8 mouse cellular contexts compared by ENCODE assay signal in genomic region chr12:81859351-81860307, GRCm38 (mm10). TPM values are rescaled to one million over a fixed set of nuclear protein-coding genes. Genes with fewer than 3 reads are reported as not detected.
DNase-seq lines count a peak whose midpoint lies in the region; ATAC-seq and TF ChIP-seq lines count a peak whose summit lies in the region.

Gene Pcnx, plus strand, starts transcription at chr12:81860023.

- intact Hi-C loops in heart, postnatal 25 days (cut with DNase I) = loop anchor here (1.0 to 2.0 kb wide), 2 partner anchors 56 to 63 kb away; no protein-coding TSS in a partner anchor

- H3K9me3 ChIP-seq in E14TG2a.4 (ENCODE audit: low read length) = no peaks in the 10 kb centered on the region
- H3K9me3 ChIP-seq in forebrain, embryonic 15.5 days = no peaks in the 10 kb centered on the region
- H3K9me3 ChIP-seq in lung, embryonic 15.5 days = no peaks in the 10 kb centered on the region

- no peaks in the 10 kb centered on the region for H3K36me3 ChIP-seq in E14TG2a.4 (ENCODE audit: insufficient read depth, low read length)
- H3K36me3 ChIP-seq in forebrain, embryonic 15.5 days = no peaks in the 10 kb centered on the region
- H3K36me3 ChIP-seq in lung, embryonic 15.5 days = no peaks in the 10 kb centered on the region

- peaks cover 61% of the 10 kb centered on the region for H3K27me3 ChIP-seq in E14TG2a.4 (ENCODE audit: insufficient read depth, low read length)
- H3K27me3 ChIP-seq in forebrain, embryonic 15.5 days = no peaks in the 10 kb centered on the region
- no peaks in the 10 kb centered on the region for H3K27me3 ChIP-seq in lung, embryonic 15.5 days

- DNase-seq in c-Kit-positive CD71-positive TER-119-positive erythroid progenitor cells, embryonic 14.5 days (ENCODE audit: low spot score) = peak; percentile 40
- peak; percentile 83 for DNase-seq in heart, postnatal 25 days (ENCODE audit: low spot score)
- peak; percentile 83 to 90 for DNase-seq in layer of hippocampus, adult 2 months (ENCODE audit: low spot score in 2 of 2)
- peak; percentile 81 for DNase-seq in ovary, postnatal 14 days (ENCODE audit: low spot score)
- peak; percentile 85 to 95 for DNase-seq in thymus, postnatal 10 days (ENCODE audit: low spot score in 2 of 2)

- peak within 1 kb of the TSS; percentile 49 for H3K4me2 ChIP-seq in forebrain, embryonic 15.5 days (replicated peaks)
- peak within 1 kb of the TSS; percentile 56 for H3K4me2 ChIP-seq in lung, embryonic 15.5 days

- WGBS in forebrain, embryonic 15.5 days = 2% methylated on average over 43 of the region's 83 CpGs
- WGBS in lung, embryonic 15.5 days = 5% methylated on average over 49 of the region's 83 CpGs

- H3K4me3 ChIP-seq in E14TG2a.4 (replicated peaks; ENCODE audit: low read length) = peak within 1 kb of the TSS; percentile 94
- peak within 1 kb of the TSS; percentile 83 for H3K4me3 ChIP-seq in forebrain, embryonic 15.5 days
- peak within 1 kb of the TSS; percentile 96 for H3K4me3 ChIP-seq in layer of hippocampus, adult 2 months
- H3K4me3 ChIP-seq in lung, embryonic 15.5 days = peak within 1 kb of the TSS; percentile 89

- ATAC-seq in forebrain, embryonic 15.5 days (replicated peaks) = peak; percentile 89
- ATAC-seq in lung, embryonic 15.5 days (ENCODE audit: borderline replicate concordance, extremely low read depth, low FRiP score, low TSS enrichment) = peak; percentile 88

- no peak for TF ChIP-seq CTCF in E14TG2a.4 (conservative IDR thresholded peaks at IDR 0.05; ENCODE audit: low read length)
- TF ChIP-seq CTCF in layer of hippocampus, adult 2 months (conservative IDR thresholded peaks at IDR 0.05) = peak; percentile 67

- H3K4me1 ChIP-seq in E14TG2a.4 (replicated peaks; ENCODE audit: low read depth, low read length) = peaks cover 24% of the 10 kb centered on the region
- peaks cover 47% of the 10 kb centered on the region for H3K4me1 ChIP-seq in forebrain, embryonic 15.5 days
- H3K4me1 ChIP-seq in lung, embryonic 15.5 days = peaks cover 39% of the 10 kb centered on the region

- H3K9ac ChIP-seq in forebrain, embryonic 15.5 days (replicated peaks) = peak within 1 kb of the TSS; percentile 84
- peak within 1 kb of the TSS; percentile 89 for H3K9ac ChIP-seq in lung, embryonic 15.5 days

- H3K27ac ChIP-seq in forebrain, embryonic 15.5 days (replicated peaks) = peak within 1 kb of the TSS; percentile 94
- H3K27ac ChIP-seq in layer of hippocampus, adult 2 months = peak within 1 kb of the TSS; percentile 98
- H3K27ac ChIP-seq in lung, embryonic 15.5 days = peak within 1 kb of the TSS; percentile 84

RNA-seq across cellular contexts. Expression of gene Pcnx, which starts in this region (rescaled TPM):
- 12.6 and 14.2 TPM in 2 replicates for polyA plus RNA-seq in forebrain, embryonic 15.5 days (2015; fragmentation: Nextera tagmentation; extraction: Ambion mirVana)
- total RNA-seq in heart, postnatal 25 days (2021) = 10 to 100 TPM; 50.6 to 57.9 TPM
- 100 to 1,000 TPM; 110 to 112 TPM for total RNA-seq in layer of hippocampus, adult 2 months (2021)
- polyA plus RNA-seq in lung, embryonic 15.5 days (2015; fragmentation: Nextera tagmentation; extraction: Ambion mirVana) = 11.8 and 12.0 TPM in 2 replicates

Comparison
In these comparisons a context has a peak if more than half of its experiments do, and no peak if none do; other contexts are left out.
1. Peak in every context shown above with its lines: DNase-seq, ATAC-seq, H3K4me3 ChIP-seq and H3K27ac ChIP-seq.
2. DNase-seq: peak in every context shown above with its lines; median percentile 90 in thymus, postnatal 10 days; 86 in layer of hippocampus, adult 2 months; 83 in heart, postnatal 25 days; 81 in ovary, postnatal 14 days; 40 in c-Kit-positive CD71-positive TER-119-positive erythroid progenitor cells, embryonic 14.5 days.